ENCODE assay signal across 9 mouse cellular contexts in genomic region chr6:38206941-38207531, GRCm38 (mm10). TPM values are rescaled to one million over a fixed set of nuclear protein-coding genes. Genes with fewer than 3 reads are reported as not detected.
DNase-seq lines count a peak whose midpoint lies in the region; ATAC-seq and TF ChIP-seq lines count a peak whose summit lies in the region.
"Had no signal": no experiment of that assay in that cellular context is flagged by ENCODE, and none has a peak within 500 bp of the region (broad histone marks: within the 10 kb centered on the region; RNA-seq: fewer than 3 reads in every experiment).

No protein-coding gene starts in this region.

- WGBS in heart, embryonic 10.5 days: 8% methylated on average over 8 of the region's 8 CpGs
- WGBS in heart, embryonic 11.5 days (ENCODE audit: insufficient replicate concordance): 11% methylated on average over 8 of the region's 8 CpGs
- WGBS in hindbrain, embryonic 10.5 days: 7% methylated on average over 8 of the region's 8 CpGs

- 0 out of 2 replicates have a peak, but pooled peaks cover 2% of the 10 kb centered on the region for H3K36me3 ChIP-seq in heart, embryonic 10.5 days
- no peaks in the 10 kb centered on the region for H3K36me3 ChIP-seq in heart, embryonic 11.5 days (ENCODE audit: control insufficient read depth, insufficient read depth, low read length)
- H3K36me3 ChIP-seq in hindbrain, embryonic 10.5 days: peaks cover 18% of the 10 kb centered on the region
- no peaks in the 10 kb centered on the region for H3K36me3 ChIP-seq in myocyte (ENCODE audit: control insufficient read depth, insufficient read depth)
- H3K36me3 ChIP-seq: lung, embryonic 15.5 days had no signal

- no peak overlapping the region for H3K4me3 ChIP-seq in heart, embryonic 10.5 days
- H3K4me3 ChIP-seq in heart, embryonic 11.5 days (ENCODE audit: low read depth, low read length): no peak overlapping the region
- H3K4me3 ChIP-seq in cortical plate, adult 2 months (ENCODE audit: insufficient read depth, low read length): no peak overlapping the region
- no peak overlapping the region for H3K4me3 ChIP-seq in hindbrain, embryonic 10.5 days
- no peak overlapping the region for H3K4me3 ChIP-seq in myocyte
- H3K4me3 ChIP-seq: lung, embryonic 15.5 days had no signal

- H3ac ChIP-seq in myocyte (ENCODE audit: control insufficient read depth, insufficient read length): no peak overlapping the region

- no peak for TF ChIP-seq CTCF in cortical plate, adult 2 months (IDR thresholded peaks at IDR 0.05; ENCODE audit: extremely low read depth, insufficient read depth, low read length)

- no peak overlapping the region for H3K4me2 ChIP-seq in heart, embryonic 11.5 days
- H3K4me2 ChIP-seq in myocyte (ENCODE audit: low read depth): peak overlapping the region; percentile 53
- H3K4me2 ChIP-seq: lung, embryonic 15.5 days had no signal

- H3K27me3 ChIP-seq in heart, embryonic 10.5 days (ENCODE audit: insufficient read depth, poor library complexity, severe bottlenecking): no peaks in the 10 kb centered on the region
- H3K27me3 ChIP-seq in heart, embryonic 11.5 days (ENCODE audit: control insufficient read depth, insufficient read depth, low read length): no peaks in the 10 kb centered on the region
- H3K27me3 ChIP-seq in hindbrain, embryonic 10.5 days (ENCODE audit: insufficient read depth, poor library complexity, severe bottlenecking): peaks cover 4% of the 10 kb centered on the region; the same call in 1 of the 2 replicates
- H3K27me3 ChIP-seq in myocyte (ENCODE audit: control insufficient read depth, insufficient read depth, insufficient read length): no peaks in the 10 kb centered on the region
- H3K27me3 ChIP-seq: lung, embryonic 15.5 days had no signal

- TF ChIP-seq POLR2A in cortical plate, adult 2 months (IDR thresholded peaks at IDR 0.05; ENCODE audit: extremely low read depth, insufficient read depth, low read length): no peak
- TF ChIP-seq POLR2A in myocyte (IDR thresholded peaks at IDR 0.05; ENCODE audit: insufficient read length, low read depth): no peak

- H3K9me3 ChIP-seq in heart, embryonic 10.5 days: peaks cover 4% of the 10 kb centered on the region; the same call in 1 of the 2 replicates
- no peaks in the 10 kb centered on the region for H3K9me3 ChIP-seq in heart, embryonic 11.5 days (replicated peaks; ENCODE audit: control insufficient read depth, low read length)
- peaks cover 10% of the 10 kb centered on the region for H3K9me3 ChIP-seq in hindbrain, embryonic 10.5 days
- H3K9me3 ChIP-seq: lung, embryonic 15.5 days had no signal

- H3K27ac ChIP-seq in heart, embryonic 10.5 days: 0 out of 2 replicates have a peak overlapping the region, but pooled peaks have one; percentile 36
- H3K27ac ChIP-seq in heart, embryonic 11.5 days (ENCODE audit: low read depth, low read length): no peak overlapping the region
- H3K27ac ChIP-seq in cortical plate, adult 2 months (ENCODE audit: insufficient read depth, low read length): 0 out of 2 replicates have a peak overlapping the region, but pooled peaks have one; percentile 22
- H3K27ac ChIP-seq in hindbrain, embryonic 10.5 days: peak overlapping the region; percentile 74
- H3K27ac ChIP-seq: lung, embryonic 15.5 days had no signal

- no peaks in the 10 kb centered on the region for H3K79me2 ChIP-seq in myocyte (ENCODE audit: control insufficient read depth, insufficient read depth)

- no peak for DNase-seq in heart, embryonic 10.5 days (ENCODE audit: low spot score)
- DNase-seq in hindbrain, embryonic 10.5 days (ENCODE audit: low spot score): peak; percentile 60
- no peak for DNase-seq in lung, postnatal 14 days
- DNase-seq in layer of hippocampus, adult 11-12 months (ENCODE audit: low spot score): no peak
- no peak for DNase-seq in frontal cortex, postnatal 14 days (ENCODE audit: low spot score in 2 of 2)

- H3K9ac ChIP-seq in heart, embryonic 11.5 days (ENCODE audit: low read depth, low read length): no peak overlapping the region
- H3K9ac ChIP-seq: lung, embryonic 15.5 days had no signal

- H3K4me1 ChIP-seq in heart, embryonic 10.5 days: peaks cover 35% of the 10 kb centered on the region
- H3K4me1 ChIP-seq in heart, embryonic 11.5 days (ENCODE audit: control insufficient read depth, insufficient read depth, low read length): peaks cover 9% of the 10 kb centered on the region; the same call in 1 of the 2 replicates
- peaks cover 6% of the 10 kb centered on the region for H3K4me1 ChIP-seq in cortical plate, adult 2 months (ENCODE audit: control insufficient read depth, insufficient read depth, low read length)
- H3K4me1 ChIP-seq in hindbrain, embryonic 10.5 days (replicated peaks): peaks cover 48% of the 10 kb centered on the region

- no peak for ATAC-seq in heart, embryonic 11.5 days (replicated peaks; ENCODE audit: insufficient number of reproducible peaks, low FRiP score, low TSS enrichment)

TF ChIP-seq in myocyte, 11 proteins besides CTCF, POLR2A, EP300 and RAD21:
- TF ChIP-seq POLR2AphosphoS2 (IDR thresholded peaks at IDR 0.05; ENCODE audit: insufficient read length, low read depth) (no peak), MYOG (IDR thresholded peaks at IDR 0.05; ENCODE audit: control insufficient read depth in 1 of 3, insufficient read depth in 1 of 3, insufficient read length in 2 of 3, low read depth in 2 of 3) (no peak), MAX (IDR thresholded peaks at IDR 0.05; ENCODE audit: low read depth) (no peak), USF1 (IDR thresholded peaks at IDR 0.05; ENCODE audit: low read depth) (no peak), MYOD1 (IDR thresholded peaks at IDR 0.05; ENCODE audit: control insufficient read depth in 1 of 3, insufficient read length in 2 of 3, low read depth in 2 of 3) (no peak), TCF12 (IDR thresholded peaks at IDR 0.05; ENCODE audit: insufficient read depth, poor library complexity, severe bottlenecking) (no peak), E2F4 (IDR thresholded peaks at IDR 0.05; ENCODE audit: insufficient read depth) (no peak), REST (IDR thresholded peaks at IDR 0.05; ENCODE audit: insufficient read depth, insufficient read length) (no peak), SRF (IDR thresholded peaks at IDR 0.05; ENCODE audit: control insufficient read depth, insufficient read length, low read depth) (no peak), TCF3 (IDR thresholded peaks at IDR 0.05; ENCODE audit: insufficient read length, low read depth) (no peak), CEBPB (IDR thresholded peaks at IDR 0.05; ENCODE audit: insufficient read depth, poor library complexity, severe bottlenecking) (no peak)
TF ChIP-seq in myocyte: peak in this region for 0.

RNA-seq across cellular contexts. Expression of gene D630045J12Rik, which starts 46.8 kb away (rescaled TPM):
- polyA plus RNA-seq in heart, embryonic 10.5 days (2016; fragmentation: Nextera tagmentation; extraction: Ambion mirVana): 2.2 and 5.0 TPM in 2 replicates
- 3.3 and 3.7 TPM in 2 replicates for polyA plus RNA-seq in heart, embryonic 11.5 days (2014; fragmentation: Nextera tagmentation; extraction: Ambion mirVana)
- 19.5 and 20.4 TPM in 2 replicates for polyA plus RNA-seq in cortical plate, adult 2 months (2012; rRNA removed)
- polyA plus RNA-seq in hindbrain, embryonic 10.5 days (2016; fragmentation: Nextera tagmentation; extraction: Ambion mirVana): 6.9 and 8.4 TPM in 2 replicates
- polyA plus RNA-seq in myocyte (2012; fragmentation: generic; extraction: Trizol): 0.77 TPM
